In genomic region chr17:34587814-34588213, GRCm38 (mm10) we compare ENCODE assay signal across 8 mouse cellular contexts. TPM values are rescaled to one million over a fixed set of nuclear protein-coding genes. Genes with fewer than 3 reads are reported as not detected.
DNase-seq lines count a peak whose midpoint lies in the region; ATAC-seq and TF ChIP-seq lines count a peak whose summit lies in the region.

No protein-coding gene starts in this region.

- peak overlapping the region; percentile 88 for H3K9ac ChIP-seq in intestine, embryonic 14.5 days (ENCODE audit: low read length)
- peak overlapping the region; percentile 90 for H3K9ac ChIP-seq in neural tube, embryonic 12.5 days

- peaks cover 5% of the 10 kb centered on the region for H3K4me1 ChIP-seq in cortical plate, adult 2 months (ENCODE audit: control insufficient read depth, insufficient read depth, low read length)
- peaks cover 47% of the 10 kb centered on the region for H3K4me1 ChIP-seq in intestine, embryonic 14.5 days (replicated peaks; ENCODE audit: control insufficient read depth, insufficient read depth, low read length)
- peaks cover 59% of the 10 kb centered on the region for H3K4me1 ChIP-seq in neural tube, embryonic 12.5 days

- no peak for ATAC-seq in intestine, embryonic 14.5 days (replicated peaks; ENCODE audit: low FRiP score, low TSS enrichment, low read depth)
- no peak for ATAC-seq in neural tube, embryonic 12.5 days (ENCODE audit: low FRiP score, low read depth)
- no peak for ATAC-seq in megakaryocyte progenitor cell, adult 5-6 weeks (replicated peaks; ENCODE audit: poor library complexity)

- no peaks in the 10 kb centered on the region for H3K27me3 ChIP-seq in intestine, embryonic 14.5 days (replicated peaks; ENCODE audit: control insufficient read depth, insufficient read depth, low read length)
- no peaks in the 10 kb centered on the region for H3K27me3 ChIP-seq in neural tube, embryonic 12.5 days (replicated peaks)

- no peaks in the 10 kb centered on the region for H3K36me3 ChIP-seq in intestine, embryonic 14.5 days (ENCODE audit: control insufficient read depth, insufficient read depth, low read length)
- H3K36me3 ChIP-seq in neural tube, embryonic 12.5 days, result no peaks in the 10 kb centered on the region

- 3% methylated on average over 19 of the region's 19 CpGs for WGBS in intestine, embryonic 14.5 days
- WGBS in neural tube, embryonic 12.5 days, result 3% methylated on average over 19 of the region's 19 CpGs

- H3K27ac ChIP-seq in left cerebral cortex, adult 2 months, result peak overlapping the region; percentile 98
- H3K27ac ChIP-seq in cortical plate, adult 2 months (ENCODE audit: insufficient read depth, low read length), result peak overlapping the region; percentile 97
- peak overlapping the region; percentile 96 for H3K27ac ChIP-seq in intestine, embryonic 14.5 days (ENCODE audit: low read depth)
- H3K27ac ChIP-seq in neural tube, embryonic 12.5 days, result peak overlapping the region; percentile 98

- no peak for TF ChIP-seq POLR2A in cortical plate, adult 2 months (IDR thresholded peaks at IDR 0.05; ENCODE audit: extremely low read depth, insufficient read depth, low read length)

- peak overlapping the region; percentile 78 for H3K4me2 ChIP-seq in intestine, embryonic 14.5 days (ENCODE audit: low read length)
- H3K4me2 ChIP-seq in neural tube, embryonic 12.5 days (replicated peaks), result peak overlapping the region; percentile 90

- H3K9me3 ChIP-seq in intestine, embryonic 14.5 days (ENCODE audit: control insufficient read depth, low read length), result no peaks in the 10 kb centered on the region
- H3K9me3 ChIP-seq in neural tube, embryonic 12.5 days, result no peaks in the 10 kb centered on the region

- H3K4me3 ChIP-seq in left cerebral cortex, adult 2 months, result peak overlapping the region; percentile 94
- peak overlapping the region; percentile 56 for H3K4me3 ChIP-seq in cortical plate, adult 2 months (ENCODE audit: insufficient read depth, low read length)
- peak overlapping the region; percentile 74 for H3K4me3 ChIP-seq in intestine, embryonic 14.5 days (ENCODE audit: low read depth, low read length)
- peak overlapping the region; percentile 65 for H3K4me3 ChIP-seq in neural tube, embryonic 12.5 days

- intact Hi-C loops in left cerebral cortex, adult 2 months (cut with DNase I), result loop anchor here (5.0 kb wide), 1 partner anchor 466 kb away; the partner anchor contains the start of gene Brd2
- intact Hi-C loops in left cerebral cortex, postnatal 4 days (cut with DNase I), result no loop called here
- intact Hi-C loops in gastrocnemius, postnatal 14 days (cut with DNase I; ENCODE audit: low total_unique reads), result no loop called here

- no peak for TF ChIP-seq CTCF in left cerebral cortex, adult 2 months (IDR thresholded peaks at IDR 0.05)
- no peak for TF ChIP-seq CTCF in cortical plate, adult 2 months (IDR thresholded peaks at IDR 0.05; ENCODE audit: extremely low read depth, insufficient read depth, low read length)

- DNase-seq in left cerebral cortex, adult 2 months (ENCODE audit: extremely low spot score in 1 of 2, low spot score in 2 of 2), result no peak
- no peak for DNase-seq in left cerebral cortex, postnatal 4 days
- DNase-seq in intestine, embryonic 14.5 days (ENCODE audit: low spot score), result no peak
- no peak for DNase-seq in cerebellum, postnatal 25 days
- no peak for DNase-seq in gastrocnemius, postnatal 14 days

RNA-seq across cellular contexts. Expression of gene Gpsm3, which starts 1.8 kb away (rescaled TPM):
- total RNA-seq in left cerebral cortex, adult 2 months (2021), result 1 to 10 TPM; 1.8 to 3.3 TPM
- 1 to 10 TPM; 1.6 to 2.8 TPM for total RNA-seq in left cerebral cortex, postnatal 4 days (2021)
- 2.9 and 3.5 TPM in 2 replicates for polyA plus RNA-seq in cortical plate, adult 2 months (2012; rRNA removed)
- polyA plus RNA-seq in intestine, embryonic 14.5 days (2014; fragmentation: Nextera tagmentation; extraction: Ambion mirVana), result 10.3 and 12.6 TPM in 2 replicates
- 4.2 and 5.5 TPM in 2 replicates for polyA plus RNA-seq in neural tube, embryonic 12.5 days (2016; fragmentation: Nextera tagmentation; extraction: Ambion mirVana)
- 63.4 and 69.0 TPM in 2 replicates for total RNA-seq in megakaryocyte progenitor cell, adult 5-6 weeks (2015)
- 14.5 and 20.2 TPM in 2 replicates for total RNA-seq in megakaryocyte progenitor cell, adult 5-6 weeks (2017)
- total RNA-seq in gastrocnemius, postnatal 14 days (2021), result 1 to 10 TPM; 3.1 to 3.6 TPM

RNA-seq across cellular contexts. Expression of gene Pbx2, which starts 3.3 kb away (rescaled TPM):
- 10 to 100 TPM; 49.6 to 68.5 TPM for total RNA-seq in left cerebral cortex, adult 2 months (2021)
- total RNA-seq in left cerebral cortex, postnatal 4 days (2021), result 10 to 100 TPM; 36.2 to 39.3 TPM
- polyA plus RNA-seq in cortical plate, adult 2 months (2012; rRNA removed), result 66.2 and 72.6 TPM in 2 replicates
- 12.0 and 13.7 TPM in 2 replicates for polyA plus RNA-seq in intestine, embryonic 14.5 days (2014; fragmentation: Nextera tagmentation; extraction: Ambion mirVana)
- polyA plus RNA-seq in neural tube, embryonic 12.5 days (2016; fragmentation: Nextera tagmentation; extraction: Ambion mirVana), result 17.1 and 18.4 TPM in 2 replicates
- total RNA-seq in megakaryocyte progenitor cell, adult 5-6 weeks (2015), result 17.0 and 20.6 TPM in 2 replicates
- 24.9 and 26.7 TPM in 2 replicates for total RNA-seq in megakaryocyte progenitor cell, adult 5-6 weeks (2017)
- 10 to 100 TPM; 17.3 to 17.9 TPM for total RNA-seq in gastrocnemius, postnatal 14 days (2021)

RNA-seq across cellular contexts. Expression of gene Ager, which starts 9.8 kb away (rescaled TPM):
- 1 to 10 TPM in 1 of 2 experiments, under 1 TPM in 1; 0.47 to 1.2 TPM for total RNA-seq in left cerebral cortex, adult 2 months (2021)
- 1 to 10 TPM; 1.8 TPM for total RNA-seq in left cerebral cortex, postnatal 4 days (2021)
- 1.5 and 1.6 TPM in 2 replicates for polyA plus RNA-seq in cortical plate, adult 2 months (2012; rRNA removed)
- 2.3 and 2.9 TPM in 2 replicates for polyA plus RNA-seq in intestine, embryonic 14.5 days (2014; fragmentation: Nextera tagmentation; extraction: Ambion mirVana)
- polyA plus RNA-seq in neural tube, embryonic 12.5 days (2016; fragmentation: Nextera tagmentation; extraction: Ambion mirVana), result 1.9 and 2.3 TPM in 2 replicates
- total RNA-seq in megakaryocyte progenitor cell, adult 5-6 weeks (2015), result 1.5 and 2.6 TPM in 2 replicates
- 0.24 and 3.0 TPM in 2 replicates for total RNA-seq in megakaryocyte progenitor cell, adult 5-6 weeks (2017)
- under 1 TPM; 0.44 to 0.55 TPM for total RNA-seq in gastrocnemius, postnatal 14 days (2021)

RNA-seq across cellular contexts. Expression of gene Rnf5, which starts 15.7 kb away (rescaled TPM):
- total RNA-seq in left cerebral cortex, adult 2 months (2021), result 10 to 100 TPM; 70.7 to 71.5 TPM
- total RNA-seq in left cerebral cortex, postnatal 4 days (2021), result 100 to 1,000 TPM; 106 to 109 TPM
- polyA plus RNA-seq in cortical plate, adult 2 months (2012; rRNA removed), result 125 and 130 TPM in 2 replicates
- 109 and 110 TPM in 2 replicates for polyA plus RNA-seq in intestine, embryonic 14.5 days (2014; fragmentation: Nextera tagmentation; extraction: Ambion mirVana)
- polyA plus RNA-seq in neural tube, embryonic 12.5 days (2016; fragmentation: Nextera tagmentation; extraction: Ambion mirVana), result 249 and 263 TPM in 2 replicates
- 50.6 and 51.6 TPM in 2 replicates for total RNA-seq in megakaryocyte progenitor cell, adult 5-6 weeks (2015)
- 17.7 and 18.5 TPM in 2 replicates for total RNA-seq in megakaryocyte progenitor cell, adult 5-6 weeks (2017)
- total RNA-seq in gastrocnemius, postnatal 14 days (2021), result 10 to 100 TPM; 17.1 to 18.6 TPM

RNA-seq across cellular contexts. Expression of gene Agpat1, which starts 16.2 kb away (rescaled TPM):
- 100 to 1,000 TPM; 156 to 166 TPM for total RNA-seq in left cerebral cortex, adult 2 months (2021)
- total RNA-seq in left cerebral cortex, postnatal 4 days (2021), result 100 to 1,000 TPM; 145 to 154 TPM
- 225 and 236 TPM in 2 replicates for polyA plus RNA-seq in cortical plate, adult 2 months (2012; rRNA removed)
- polyA plus RNA-seq in intestine, embryonic 14.5 days (2014; fragmentation: Nextera tagmentation; extraction: Ambion mirVana), result 59.7 and 62.3 TPM in 2 replicates
- 81.1 and 97.7 TPM in 2 replicates for polyA plus RNA-seq in neural tube, embryonic 12.5 days (2016; fragmentation: Nextera tagmentation; extraction: Ambion mirVana)
- total RNA-seq in megakaryocyte progenitor cell, adult 5-6 weeks (2015), result 25.7 and 33.6 TPM in 2 replicates
- total RNA-seq in megakaryocyte progenitor cell, adult 5-6 weeks (2017), result 20.2 and 24.9 TPM in 2 replicates
- 10 to 100 TPM; 38.8 to 39.1 TPM for total RNA-seq in gastrocnemius, postnatal 14 days (2021)
